Mouse (Mus musculus) gastrocnemius, adult 8-10 months (tissue): ENCODE measurements around the gene Herpud1. TPM values are rescaled to one million over a fixed set of nuclear protein-coding genes. Genes with fewer than 3 reads are reported as not detected.

Experiments used
- DNase-seq, 2 experiments: peaks; one replicate each; pipeline ENCODE4 v3.0.0; 2022; ENCODE audit warnings: low spot score in 2 of 2
- total RNA-seq, 4 experiments: library from RNA; stranded (reverse); gene quantifications; 2 replicates each; pipeline ENCODE4 v1.2.4; 2022

The Herpud1 gene
- total RNA-seq, 4 experiments from 2014 or later: 117 to 134 (median 124) TPM

GRCm38 (mm10) chr8:94444480-94444879 lies 58.2 kb downstream of the Herpud1 start:
- no peak for DNase-seq

Other genes starting within 250 kb of the Herpud1 start
- not detected for gene Mt4, start 249.2 kb upstream of the Herpud1 start, total RNA-seq
- 1 to 10 TPM in 3 of 4 experiments, not detected in 1; 2.0 to 2.4 (median 2.2) TPM for gene Mt3, start 233.8 kb upstream of the Herpud1 start, total RNA-seq
- gene Mt2, start 213.8 kb upstream of the Herpud1 start, total RNA-seq: 10 to 100 TPM; 12.9 to 75.1 (median 15.1) TPM
- 10 to 100 TPM; 11.7 to 74.5 (median 17.7) TPM for gene Mt1, start 207.4 kb upstream of the Herpud1 start, total RNA-seq
- 10 to 100 TPM in 3 of 4 experiments, 1 to 10 TPM in 1; 9.7 to 14.2 (median 12.1) TPM for gene Nup93, start 171.9 kb upstream of the Herpud1 start, total RNA-seq
- not detected for gene Slc12a3, start 57.2 kb upstream of the Herpud1 start, total RNA-seq
- 1 to 10 TPM in 1 of 4 experiments, under 1 TPM in 3; 0.44 to 1.1 (median 0.65) TPM for gene Nlrc5, start 47.9 kb downstream of the Herpud1 start, total RNA-seq
- 1 to 10 TPM; 4.3 to 9.8 (median 6.8) TPM for gene Cpne2, start 146.6 kb downstream of the Herpud1 start, total RNA-seq
- 1 to 10 TPM; 7.3 to 8.9 (median 8.2) TPM for gene Rspry1, start 215.5 kb downstream of the Herpud1 start, total RNA-seq
- 10 to 100 TPM; 16.9 to 23.1 (median 18.4) TPM for gene Fam192a, start 215.6 kb downstream of the Herpud1 start, total RNA-seq